Mouse (Mus musculus) urinary bladder, postnatal 25 days (tissue): ENCODE measurements at regions not wholly inside any gene's neighbourhood (a gene's known extent, or its start where the extent isn't known, plus 50 kb on each side); places are given as distances from the start of the nearest gene placed in this dataset.
"Not testable (repeated sequence)": the region's sequence is repeated elsewhere in the genome, so short reads cannot be mapped to it uniquely, and the experiment has no call there.

Experiments used
- DNase-seq: peaks from one replicate; pipeline ENCODE4 v3.0.0; 2022; ENCODE audit warnings: low spot score

DNA sequence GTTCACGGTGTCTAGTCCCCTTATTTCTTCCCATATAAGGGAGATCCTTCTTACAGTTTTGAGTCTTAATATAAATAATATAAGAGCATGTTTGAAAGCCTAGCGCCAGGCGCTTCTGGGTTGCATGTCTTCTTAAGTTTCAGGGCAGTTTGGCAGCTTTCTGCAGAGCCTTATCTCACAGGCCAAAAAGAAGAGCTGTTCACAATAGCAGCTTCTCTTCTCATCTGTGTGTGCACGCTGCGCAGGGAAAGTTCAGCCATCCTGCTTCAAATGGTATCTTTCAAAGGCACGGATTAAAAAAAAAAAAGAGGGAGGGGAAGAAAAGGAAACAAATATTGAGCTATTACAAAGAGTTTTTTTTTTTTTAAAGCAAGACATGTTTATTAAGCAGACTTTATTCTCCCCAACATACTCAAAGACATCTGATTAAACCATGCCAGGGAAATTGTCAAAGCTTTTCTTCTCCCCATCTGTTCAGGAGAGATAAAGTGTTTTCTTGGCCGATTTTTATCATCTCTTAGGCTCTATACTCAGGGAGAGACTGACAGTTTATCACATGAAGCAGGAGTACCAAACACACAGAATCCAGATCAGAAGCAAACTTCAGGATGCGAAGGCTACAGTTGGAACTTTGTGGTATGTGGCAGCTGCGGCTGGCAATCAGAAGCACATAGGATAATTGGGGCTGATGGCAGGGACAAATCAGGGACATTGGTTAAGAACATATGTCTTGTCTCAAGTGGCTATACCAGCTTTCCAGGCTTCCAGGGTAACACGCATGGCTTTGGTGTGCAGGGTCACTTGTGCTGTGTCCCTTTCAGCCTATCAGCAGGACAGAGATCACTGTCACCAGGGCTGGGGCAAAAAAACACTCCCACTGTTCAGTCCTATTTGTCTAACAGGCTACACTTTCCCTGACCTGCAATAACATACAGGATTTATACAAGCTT lies 206.9 kb upstream of the Pfkp start:
- no peak for DNase-seq

- DNase-seq = no peak
Observed at GRCm38 (mm10) chr13:6837446-6837845, 188.9 kb upstream of the Pfkp start.

- DNase-seq = no peak
Observed at GRCm38 (mm10) chr13:6837075-6837422, 188.5 kb upstream of the Pfkp start.

DNA sequence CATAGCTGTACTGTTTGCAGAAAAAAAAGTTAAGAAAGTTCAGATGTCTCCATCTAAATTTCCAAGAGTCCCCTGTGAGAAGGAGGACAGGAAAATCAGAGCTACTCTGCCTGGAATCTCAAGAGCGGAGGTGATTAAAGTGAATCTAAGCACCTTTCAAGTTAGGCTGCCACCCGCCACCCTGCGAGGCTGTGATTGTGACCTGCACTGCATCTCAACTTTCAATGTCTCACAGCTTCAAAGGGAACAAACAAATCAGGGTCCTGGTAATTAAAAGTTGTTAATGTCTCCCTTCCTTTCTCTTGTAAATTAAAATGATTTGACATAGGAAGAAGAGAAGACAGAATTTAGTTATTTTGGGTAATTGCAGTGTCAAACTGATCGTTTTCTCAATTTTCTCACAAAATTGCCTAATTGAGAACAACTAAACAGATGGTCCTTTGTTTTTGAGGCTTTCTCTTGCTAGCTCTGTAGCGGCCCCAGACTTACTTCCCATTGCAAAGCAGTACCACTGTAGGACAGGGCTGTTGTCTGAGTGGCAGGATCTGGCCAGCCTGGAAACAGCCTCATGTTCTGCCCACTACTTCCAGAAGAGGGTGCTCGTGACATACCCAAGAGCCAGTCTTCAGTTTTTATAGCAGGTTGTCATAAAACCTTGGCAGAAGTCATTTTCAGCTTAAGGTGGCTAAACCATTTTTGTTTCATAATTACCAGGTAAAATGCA lies 187.9 kb upstream of the Pfkp start:
- peak; percentile 17 for DNase-seq

- DNase-seq = no peak
Observed at GRCm38 (mm10) chr13:6829882-6830281, 181.3 kb upstream of the Pfkp start.

GRCm38 (mm10) chr13:6829346-6829745 lies 180.8 kb upstream of the Pfkp start:
- DNase-seq = no peak

- DNase-seq = not testable (repeated sequence)
Observed at GRCm38 (mm10) chr13:6828601-6829330, 180.2 kb upstream of the Pfkp start.

DNA sequence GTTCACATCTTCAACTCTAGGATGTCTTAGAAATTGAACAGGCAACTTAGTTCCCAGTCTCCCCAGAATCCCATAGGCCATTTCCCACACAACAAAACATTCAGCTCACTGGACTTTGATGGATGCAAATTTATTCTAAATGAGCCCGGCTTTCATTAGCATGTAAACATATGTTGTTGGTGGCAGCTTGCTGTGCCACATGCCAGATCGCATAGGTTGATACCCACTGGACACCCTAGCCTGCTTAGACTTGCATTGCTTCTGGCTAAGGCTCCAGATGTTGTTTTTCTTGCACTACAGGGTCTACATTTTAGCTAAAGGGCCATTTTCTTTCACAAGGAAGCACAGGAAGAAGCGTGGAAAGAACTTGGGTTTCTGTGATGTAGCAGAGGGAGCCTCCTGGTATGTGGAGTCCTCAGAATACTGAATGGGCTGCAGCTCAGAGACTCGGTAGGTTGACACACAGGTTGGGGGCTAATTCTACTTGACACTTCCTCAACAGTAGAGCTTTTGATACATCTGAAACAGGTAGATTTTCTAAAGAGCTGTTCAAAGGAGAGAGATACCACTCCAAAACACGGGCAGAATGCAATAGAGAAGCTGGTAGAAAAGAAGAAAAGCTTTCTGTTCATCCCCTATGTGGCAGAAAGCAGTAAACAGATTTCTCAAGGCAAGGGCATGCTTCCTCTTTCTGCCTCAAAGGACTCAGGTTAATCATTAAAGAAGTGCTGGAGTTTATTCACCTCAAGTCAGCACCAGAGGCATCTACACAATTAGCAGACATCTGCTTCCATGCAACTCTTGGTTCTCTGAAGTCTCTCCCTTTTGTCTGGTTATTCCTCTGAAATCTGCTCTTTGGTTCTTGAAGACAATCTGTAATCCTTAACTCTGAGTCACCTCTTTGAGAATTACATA lies 153.9 kb upstream of the Pfkp start:
- no peak for DNase-seq

DNA sequence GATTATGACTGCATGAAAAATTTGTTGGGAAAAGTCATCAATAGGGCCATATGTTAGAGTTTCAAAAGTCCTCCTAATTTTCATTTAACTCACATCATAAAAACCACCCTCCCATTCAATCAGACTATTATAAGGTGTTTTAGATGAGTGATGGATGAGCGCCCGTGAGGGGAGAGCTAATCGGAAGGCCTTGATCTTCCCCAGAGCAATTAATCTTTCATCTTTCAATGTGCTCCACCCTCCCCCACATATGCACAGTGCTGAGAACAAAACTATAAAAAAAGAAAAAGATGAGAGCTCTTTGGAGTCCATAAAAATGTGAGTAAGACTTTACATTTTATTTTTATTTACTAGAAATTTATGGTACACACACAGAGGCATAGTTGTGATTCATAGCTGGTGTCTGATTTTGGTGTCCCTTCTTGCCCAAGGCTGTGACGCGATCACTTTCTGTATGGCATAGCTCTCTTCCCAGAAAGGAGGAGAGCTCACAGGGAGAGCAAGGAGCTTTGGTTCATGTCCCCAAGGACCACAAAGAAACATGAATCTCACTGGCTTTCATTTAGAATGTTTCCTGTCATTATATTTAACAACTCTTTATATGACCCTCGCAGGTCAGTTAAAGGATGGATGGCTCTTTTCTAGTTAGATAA lies 119.5 kb upstream of the Pfkp start:
- DNase-seq = no peak

DNA sequence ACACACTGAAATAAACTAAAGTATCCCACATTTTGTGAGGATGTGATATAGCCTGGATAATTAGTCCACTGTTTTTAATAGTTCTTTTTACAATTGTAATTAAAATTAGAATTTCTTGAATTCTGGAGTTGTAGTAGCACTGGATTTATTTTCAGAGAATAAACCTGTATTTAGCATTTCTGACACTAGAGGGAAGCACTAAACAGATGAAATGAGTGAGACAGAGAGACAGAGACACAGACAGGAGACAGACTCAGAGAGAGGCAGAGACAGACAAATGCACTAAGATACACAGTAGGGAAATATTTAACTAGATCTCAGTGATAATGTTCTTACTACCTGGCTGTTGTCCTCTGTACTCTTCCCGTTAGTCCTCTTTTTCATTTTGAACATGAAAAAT lies 108.6 kb upstream of the Pfkp start:
- no peak for DNase-seq

DNA sequence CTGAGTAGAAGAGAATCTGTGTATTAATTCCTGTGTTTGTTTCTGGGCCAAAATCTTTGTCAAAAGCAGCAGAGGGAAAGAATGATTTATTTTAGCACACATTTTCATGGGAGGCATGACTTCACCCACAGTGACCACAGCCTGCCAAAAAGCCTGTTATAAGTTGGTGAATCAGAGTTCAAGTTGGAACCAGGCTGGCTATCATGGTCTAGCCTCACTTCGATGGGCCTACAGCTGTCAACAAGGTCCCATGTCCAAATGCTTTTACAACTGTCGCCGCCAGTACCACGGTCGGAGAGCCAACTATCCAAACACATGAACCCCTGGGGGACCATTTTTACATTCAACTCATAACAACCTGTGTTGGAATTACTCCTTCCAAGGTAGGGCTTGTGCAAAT lies 103.0 kb upstream of the Pfkp start:
- no peak for DNase-seq

DNA sequence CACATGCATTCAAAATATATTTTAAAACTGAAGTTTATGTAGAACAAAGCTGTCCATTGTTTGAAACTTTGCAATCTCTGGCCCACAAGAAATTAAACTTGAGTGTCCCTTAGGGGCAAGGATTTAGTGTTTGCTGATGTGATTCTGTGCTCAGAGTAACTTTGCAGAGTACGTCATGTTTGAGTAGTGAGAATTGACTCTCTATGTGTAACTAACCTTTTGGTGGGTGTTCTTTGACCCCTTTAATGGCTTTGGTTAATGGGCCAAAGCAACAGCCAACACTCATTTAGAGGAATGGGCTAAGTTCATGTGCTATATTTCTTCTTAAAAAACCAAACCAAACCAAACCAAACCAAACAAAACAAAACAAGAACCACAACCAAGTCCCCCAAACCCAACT lies 102.6 kb upstream of the Pfkp start:
- DNase-seq = no peak

DNA sequence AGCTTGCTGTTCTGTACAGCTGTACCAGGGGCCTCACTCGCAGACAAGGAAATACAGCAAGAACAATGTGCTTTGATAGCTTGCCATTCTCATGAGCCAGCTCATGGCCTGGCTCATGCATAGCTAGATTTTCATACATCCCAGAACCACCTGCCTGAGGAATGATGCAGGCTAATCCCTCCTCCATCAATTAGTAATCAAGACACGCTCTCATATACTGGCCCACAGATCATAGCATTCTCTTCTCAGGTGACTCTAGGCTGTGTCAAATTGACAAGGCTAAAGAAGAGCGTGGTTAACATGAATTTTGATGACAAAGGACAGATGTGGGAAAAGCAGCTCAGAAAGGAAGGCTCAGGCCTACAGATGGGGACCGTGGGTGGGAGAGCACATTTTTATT lies 93.3 kb upstream of the Pfkp start:
- DNase-seq = no peak

- no peak for DNase-seq
Observed at GRCm38 (mm10) chr13:6736984-6737566, 88.5 kb upstream of the Pfkp start.
